Comparison of ENCODE assay signal across 2 mouse cellular contexts in the genomic region with DNA sequence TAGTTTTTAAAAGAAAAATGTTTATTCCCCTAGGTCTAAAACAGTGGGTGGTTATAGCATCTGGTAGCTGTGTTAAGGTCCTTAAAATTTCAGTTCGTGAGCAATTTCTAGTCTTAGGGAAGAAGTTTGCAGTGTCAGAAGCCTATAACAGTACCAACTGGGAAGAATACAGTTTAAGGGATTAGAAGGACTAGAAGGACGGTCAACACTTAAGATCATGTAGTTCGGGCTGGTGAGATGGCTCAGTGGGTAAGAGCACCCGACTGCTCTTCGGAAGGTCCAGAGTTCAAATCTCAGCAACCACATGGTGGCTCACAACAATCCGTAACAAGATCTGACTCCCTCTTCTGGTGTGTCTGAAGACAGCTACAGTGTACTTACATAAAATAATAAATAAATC. TPM values are rescaled to one million over a fixed set of nuclear protein-coding genes. Genes with fewer than 3 reads are reported as not detected.
"Had no signal": no experiment of that assay in that cellular context is flagged by ENCODE, and none has a peak within 500 bp of the region (broad histone marks: within the 10 kb centered on the region; RNA-seq: fewer than 3 reads in every experiment).

No protein-coding gene starts in this region.

RNA-seq across cellular contexts. Expression of a gene that starts 8.5 kb away (rescaled TPM):
- total RNA-seq: granulocyte monocyte progenitor cell, adult 5-6 weeks had no signal
- polyA plus RNA-seq: erythroblast, embryonic 14.5 days had no signal
